Mouse (Mus musculus) c-Kit-negative CD71-positive TER-119-positive erythroid progenitor cells, embryonic 14.5 days (primary cell): Measurements from ENCODE around the gene Hacl1.

Experiments
- DNase-seq: peaks from one replicate; pipeline ENCODE4 v3.0.0-alpha.2; 2013; ENCODE audit warnings: low read depth, low spot score

Hacl1 gene

GRCm38 (mm10) chr14:31641506-31642155, 545 bp upstream of the Hacl1 start:
- no peak for DNase-seq

DNA sequence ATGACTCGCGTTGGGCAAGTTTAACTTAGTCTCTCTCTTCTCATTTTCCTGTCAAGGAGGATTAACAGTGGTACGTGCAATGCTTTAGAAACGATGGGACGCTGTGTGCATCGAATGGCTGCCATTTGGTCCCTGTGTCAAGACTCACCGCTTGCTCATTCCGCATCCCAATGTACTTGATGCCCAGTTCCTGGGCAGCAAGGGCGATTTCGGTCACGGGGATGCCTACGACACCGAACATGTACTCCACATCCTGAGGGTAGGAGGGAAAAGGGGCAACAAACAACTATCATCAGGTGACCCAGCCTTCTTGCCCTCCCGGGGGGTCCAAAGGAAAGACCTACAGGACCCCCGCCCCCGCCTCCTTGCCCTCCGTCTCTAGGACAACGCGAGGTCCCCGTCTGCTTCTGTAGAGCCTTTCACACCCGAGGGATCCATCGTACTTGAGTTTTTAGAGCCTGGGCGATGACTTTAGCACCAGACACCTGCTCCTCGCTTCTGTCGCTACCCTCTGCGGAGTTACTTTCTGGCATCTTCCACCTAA, 668 bp downstream of the Hacl1 start, which contains the start of gene Gm49387:
Gm49387 (minus strand) TSS at position 533 of the 544 bp plus-strand sequence.
- DNase-seq: peak; percentile 30

DNA sequence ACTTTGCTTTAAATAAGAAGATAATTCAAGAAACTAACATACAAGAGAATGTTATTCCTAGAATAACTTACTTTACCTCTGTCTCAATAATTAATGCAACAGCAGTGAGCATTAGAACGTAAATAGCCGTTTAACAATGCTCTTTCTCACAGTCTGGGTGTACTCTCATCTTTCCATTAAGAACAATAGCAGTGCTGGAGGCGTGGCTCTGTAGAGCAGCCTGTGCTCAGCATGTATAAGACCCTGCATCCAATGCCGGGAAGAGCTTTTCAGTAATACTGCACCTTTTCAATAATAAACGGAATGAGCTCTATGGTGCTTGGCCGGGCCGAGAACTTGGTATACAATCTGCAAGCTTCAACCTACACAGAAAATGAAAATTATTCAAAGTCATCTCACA, 10.4 kb downstream of the Hacl1 start:
- no peak for DNase-seq

DNA sequence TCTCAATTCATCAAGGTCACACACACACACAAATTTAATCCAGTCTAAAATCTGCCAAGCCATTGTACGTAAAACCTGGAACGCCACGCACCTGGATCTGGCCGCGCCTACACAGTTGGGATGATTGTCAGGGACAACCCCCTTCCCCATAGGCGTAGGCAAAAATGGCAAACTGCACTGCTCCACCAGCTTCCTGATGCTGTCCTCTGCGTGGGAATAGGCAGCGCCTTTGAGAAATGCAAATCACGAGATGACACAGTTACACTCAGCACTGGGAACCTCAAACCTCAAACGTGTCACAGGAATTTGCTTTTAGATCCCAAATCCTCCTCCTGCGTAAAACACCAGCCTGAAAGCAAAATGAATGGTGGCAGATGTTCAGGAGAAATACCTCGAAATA, 18.3 kb downstream of the Hacl1 start:
- DNase-seq: no peak

DNA sequence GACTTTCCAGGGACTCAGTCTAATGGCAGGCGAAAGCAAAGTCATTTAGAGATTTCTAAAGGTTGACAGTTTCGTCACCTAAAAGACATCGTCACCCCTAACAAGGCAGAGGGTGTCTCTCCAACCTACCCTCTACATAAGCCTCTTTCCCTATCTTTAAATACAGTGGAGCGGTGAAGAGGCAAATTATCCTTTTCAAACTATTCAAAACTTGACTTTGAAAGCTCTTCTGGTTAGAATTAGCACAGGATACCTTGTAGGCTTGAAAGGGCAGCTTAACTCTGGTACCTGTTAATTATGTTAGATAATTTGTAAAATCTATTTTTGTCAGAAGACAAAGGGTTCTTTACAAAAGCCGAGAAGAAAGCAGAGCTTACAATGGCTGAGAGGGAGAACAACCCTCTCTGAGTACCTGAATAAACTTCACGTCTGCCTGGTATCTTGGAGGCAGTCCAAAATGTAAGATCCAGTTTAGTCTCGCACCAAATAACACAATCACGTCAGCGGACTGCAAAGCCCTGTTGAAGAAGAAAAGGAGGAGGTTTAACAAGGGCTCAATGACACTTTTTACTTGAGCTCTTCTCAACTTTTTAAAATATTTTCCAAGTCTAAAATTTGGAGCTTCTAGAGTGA, 20.4 kb downstream of the Hacl1 start:
- DNase-seq: no peak

- no peak for DNase-seq
These were observed 23.1 kb downstream of the Hacl1 start for GRCm38 (mm10) chr14:31617997-31618396.

- DNase-seq: no peak
These were observed 23.9 kb downstream of the Hacl1 start for GRCm38 (mm10) chr14:31617204-31617603.

GRCm38 (mm10) chr14:31613671-31614070, 27.4 kb downstream of the Hacl1 start:
- no peak for DNase-seq

DNA sequence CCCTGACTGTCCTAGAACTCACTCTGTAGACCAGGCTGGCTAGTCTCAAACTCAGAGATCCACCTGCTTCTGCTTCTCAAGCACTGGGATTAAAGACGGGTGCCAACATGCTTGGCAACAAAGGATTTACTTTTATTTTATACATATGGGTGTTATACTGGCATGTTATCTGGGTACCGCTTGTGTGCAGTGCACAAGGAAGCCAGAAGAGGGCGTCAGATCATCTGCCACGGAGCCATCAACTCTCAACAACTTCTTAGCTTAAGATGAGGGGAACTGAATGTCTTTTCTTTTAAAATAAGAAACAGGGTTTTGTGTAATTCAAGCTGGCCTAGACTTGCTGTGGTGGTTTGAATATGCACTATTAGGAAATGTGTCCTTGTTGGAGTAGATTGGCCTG, 29.1 kb downstream of the Hacl1 start:
- no peak for DNase-seq

- no peak for DNase-seq
These were observed 35.6 kb downstream of the Hacl1 start for GRCm38 (mm10) chr14:31605514-31605913.

- no peak for DNase-seq
These were observed 36.2 kb downstream of the Hacl1 start for GRCm38 (mm10) chr14:31604916-31605315.

GRCm38 (mm10) chr14:31602616-31602979, 38.5 kb downstream of the Hacl1 start:
- DNase-seq: peak; percentile 54

GRCm38 (mm10) chr14:31601908-31602615, 39.0 kb downstream of the Hacl1 start:
- DNase-seq: no peak

- DNase-seq: no peak
These were observed 43.6 kb downstream of the Hacl1 start for GRCm38 (mm10) chr14:31597446-31597845.

DNA sequence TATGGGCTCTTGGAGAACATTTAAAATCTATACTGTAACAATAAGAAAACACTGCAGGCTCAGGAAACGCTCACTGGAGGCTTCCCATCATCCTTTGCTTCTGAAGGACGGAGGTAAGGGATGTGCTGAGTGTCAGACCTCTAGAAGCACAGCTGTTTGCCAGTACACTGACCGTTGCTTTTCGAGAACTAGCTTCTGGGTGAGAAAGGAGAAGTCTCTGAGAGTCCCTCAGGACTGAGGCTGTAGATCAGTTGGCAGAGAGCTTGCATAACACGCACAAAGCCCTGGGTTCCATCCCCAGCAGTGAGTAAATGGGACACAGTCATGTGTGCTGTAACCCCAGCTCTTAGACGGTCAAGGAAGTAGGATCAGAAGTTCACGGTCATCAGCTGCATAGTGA, 44.7 kb downstream of the Hacl1 start:
- DNase-seq: no peak

DNA sequence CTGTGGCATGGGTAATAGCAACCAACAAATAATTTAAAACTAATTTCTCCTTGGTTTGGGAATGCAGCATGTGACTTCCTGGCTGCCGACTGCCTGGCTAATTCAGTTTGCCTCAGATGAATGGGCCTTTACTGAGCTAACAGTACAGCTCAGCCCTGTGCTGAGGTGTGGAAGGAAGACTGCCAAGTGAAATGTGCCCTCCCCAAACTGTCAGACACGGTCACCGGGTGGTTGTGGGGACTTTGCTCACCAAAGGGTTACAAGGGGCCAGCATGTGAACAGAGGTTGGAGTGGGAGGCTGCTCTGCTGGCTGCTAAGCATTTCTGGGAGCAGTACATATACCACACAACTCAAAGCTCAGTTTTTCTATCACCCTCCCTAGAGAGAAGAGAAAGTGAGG, 46.4 kb downstream of the Hacl1 start:
- no peak for DNase-seq

DNA sequence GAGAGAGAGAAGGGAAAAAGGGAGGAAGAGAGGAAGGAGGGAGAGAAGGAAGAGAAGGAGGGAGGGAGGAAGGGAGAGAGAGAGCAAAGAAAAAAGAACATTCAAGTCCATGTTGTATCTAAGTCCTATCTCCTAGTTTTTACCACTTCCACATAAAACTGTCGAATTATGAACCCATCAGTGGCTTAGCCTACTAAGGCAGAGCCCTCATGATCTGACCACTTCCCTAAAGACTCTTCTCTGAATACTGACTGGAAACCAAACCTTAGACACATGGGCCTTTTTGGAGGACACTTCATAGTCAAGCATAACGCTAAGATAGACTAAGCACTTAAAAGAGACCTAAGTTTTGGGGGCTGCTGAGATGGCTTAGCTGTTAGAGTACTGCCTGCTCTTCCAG, 48.0 kb downstream of the Hacl1 start:
- no peak for DNase-seq

DNA sequence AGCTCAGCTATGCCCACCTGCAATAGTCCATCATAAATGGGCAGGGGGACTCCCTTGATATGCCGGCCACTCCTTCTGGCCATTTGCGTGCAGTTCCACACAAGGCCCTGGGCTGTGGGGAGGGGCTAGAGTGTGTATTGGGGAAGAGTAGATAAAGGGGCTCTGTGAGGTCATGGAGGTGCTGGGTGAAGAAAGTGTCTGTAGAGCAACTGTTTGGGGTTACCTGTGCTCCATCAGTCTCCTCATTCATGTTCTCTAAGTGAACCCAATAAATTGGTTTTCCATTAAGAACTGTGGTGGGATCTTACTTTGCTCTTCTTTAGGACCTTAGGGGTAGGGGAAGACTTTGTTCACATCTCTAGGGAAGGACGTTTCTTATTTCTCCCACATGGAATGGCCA, 49.8 kb downstream of the Hacl1 start, which contains the start of gene Colq:
Colq (minus strand) TSS at position 101 of the 400 bp plus-strand sequence.
- DNase-seq: no peak

DNA sequence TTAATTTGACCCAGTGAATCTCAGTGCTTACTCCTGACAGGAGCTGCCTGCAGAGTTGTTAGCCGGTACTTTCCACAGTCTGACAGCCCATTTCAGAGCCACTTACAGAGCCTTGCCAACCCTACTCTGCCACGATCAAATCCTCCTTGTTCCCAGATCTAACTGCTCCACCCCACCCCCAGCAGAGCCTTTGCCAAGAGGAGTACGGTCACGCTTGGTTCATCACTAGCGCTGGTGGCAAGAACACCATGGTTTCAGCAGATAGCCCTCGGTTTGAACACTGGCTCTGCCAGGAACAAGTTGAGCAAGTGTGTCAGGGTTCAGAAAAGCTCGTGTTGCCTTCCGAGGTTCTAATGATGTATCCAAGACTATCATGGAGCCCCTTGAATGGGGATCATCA, 54.6 kb downstream of the Hacl1 start:
- DNase-seq: no peak

GRCm38 (mm10) chr14:31583082-31583481, 58.0 kb downstream of the Hacl1 start:
- DNase-seq: no peak

DNA sequence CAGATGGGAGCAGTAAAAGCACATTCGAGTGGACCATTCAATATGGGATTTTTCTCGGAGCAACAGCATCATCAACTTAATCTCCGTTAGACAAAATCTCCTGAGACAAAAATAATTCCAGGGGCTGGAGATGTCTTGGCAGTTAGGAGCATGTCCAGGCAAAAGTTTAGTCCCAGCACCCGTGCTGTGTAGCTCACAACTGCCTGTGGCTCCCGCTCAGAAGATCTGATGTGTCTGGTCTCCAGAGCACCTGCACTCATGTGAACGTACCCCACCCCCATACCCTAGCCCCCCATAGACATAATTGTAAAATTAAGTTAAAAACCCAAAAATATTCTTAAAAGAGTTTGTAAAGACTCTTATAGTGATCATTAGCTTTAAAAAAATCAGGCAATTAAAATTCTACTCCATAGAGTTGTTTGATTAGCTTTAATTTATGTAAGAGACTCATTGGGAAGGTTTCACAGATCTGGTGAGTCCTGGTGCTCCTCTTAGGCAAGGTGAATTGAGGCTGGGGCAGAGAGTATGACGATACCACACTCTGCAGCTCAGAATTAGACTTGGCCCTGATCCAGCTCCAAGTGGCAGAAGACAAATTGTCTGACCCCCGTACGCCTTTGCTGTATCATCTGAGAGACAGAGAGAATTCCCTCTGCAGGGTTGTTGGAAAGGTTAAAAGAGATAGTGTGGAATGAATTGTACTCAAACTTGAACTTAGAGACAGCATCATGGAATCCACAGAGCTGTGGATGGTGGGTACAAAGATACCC, 62.9 kb downstream of the Hacl1 start:
- no peak for DNase-seq
